In the genomic region with DNA sequence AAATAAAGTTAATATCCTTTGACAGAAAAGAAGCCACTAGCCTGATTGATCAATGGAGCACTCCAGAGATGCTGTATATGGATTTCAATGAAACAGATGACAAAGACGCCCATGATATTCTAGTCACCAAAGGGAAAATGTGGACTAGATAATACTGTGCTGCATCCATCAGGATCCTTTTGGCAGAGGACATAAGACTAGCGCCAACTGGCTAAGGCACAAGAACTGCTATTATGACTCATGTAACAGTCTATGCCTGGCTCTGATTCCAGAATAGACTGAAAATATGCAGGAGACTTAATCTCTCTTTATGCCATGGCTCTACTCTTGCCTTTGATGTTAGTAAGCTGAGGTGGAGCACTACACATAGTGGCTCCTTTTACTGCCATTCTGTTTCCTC, we compare ENCODE assay signal across 10 mouse cellular contexts.
DNase-seq lines count a peak whose midpoint lies in the region; ATAC-seq and TF ChIP-seq lines count a peak whose summit lies in the region.
"Had no signal": no experiment of that assay in that cellular context is flagged by ENCODE, and none has a peak within 500 bp of the region (broad histone marks: within the 10 kb centered on the region; RNA-seq: fewer than 3 reads in every experiment).

No protein-coding gene starts in this region.

- TF ChIP-seq CTCF in brain, embryonic 14.5 days (IDR thresholded peaks at IDR 0.05; ENCODE audit: borderline replicate concordance, extremely low read depth, insufficient read depth, insufficient read length), result no peak

- no peak for ATAC-seq in inflammation-experienced regulatory T-cells, adult 6 months
- ATAC-seq: intestine, embryonic 15.5 days had no signal

- TF ChIP-seq POLR2A in brain, embryonic 14.5 days (IDR thresholded peaks at IDR 0.05; ENCODE audit: borderline replicate concordance, extremely low read depth, insufficient read depth, insufficient read length, poor library complexity, severe bottlenecking), result no peak

- peak; percentile 5 for DNase-seq in gastrocnemius, postnatal 10 days
- DNase-seq in gastrocnemius, adult 8-10 months (ENCODE audit: low spot score in 2 of 2), result no peak
- DNase-seq in brain, embryonic 14.5 days (ENCODE audit: low read depth), result peak; percentile 60
- DNase-seq in cerebellum, postnatal 10 days, result peak; percentile 84
- peak; percentile 51 to 69 for DNase-seq in layer of hippocampus, postnatal 36 days
- no peak for DNase-seq in thymus, postnatal 36 days
- no peak for DNase-seq in retina, embryonic 14.5 days (ENCODE audit: low spot score)
- DNase-seq: thymus, postnatal 25 days had no signal

Comparison
In these comparisons a context has a peak if more than half of its experiments do, and no peak if none do; other contexts are left out.
1. DNase-seq: peak in gastrocnemius, postnatal 10 days (single experiment), brain, embryonic 14.5 days (single experiment), cerebellum, postnatal 10 days (2 of 2) and layer of hippocampus, postnatal 36 days (2 of 2); none in gastrocnemius, adult 8-10 months (0 of 2), thymus, postnatal 36 days (0 of 2) and retina, embryonic 14.5 days (single experiment).